9 mouse cellular contexts compared by ENCODE assay signal in genomic region chr14:55271158-55271557, GRCm38 (mm10). TPM values are rescaled to one million over a fixed set of nuclear protein-coding genes. Genes with fewer than 3 reads are reported as not detected.
DNase-seq lines count a peak whose midpoint lies in the region; ATAC-seq lines count a peak whose summit lies in the region.
"Had no signal": no experiment of that assay in that cellular context is flagged by ENCODE, and none has a peak within 500 bp of the region (broad histone marks: within the 10 kb centered on the region; RNA-seq: fewer than 3 reads in every experiment).

No protein-coding gene starts in this region.

- 67% methylated on average over 3 of the region's 3 CpGs for WGBS in hindbrain, embryonic 11.5 days
- 60% methylated on average over 3 of the region's 3 CpGs for WGBS in hindbrain, embryonic 12.5 days

- H3K4me2 ChIP-seq in hindbrain, embryonic 11.5 days (replicated peaks; ENCODE audit: low read depth, low read length) = no peak overlapping the region
- H3K4me2 ChIP-seq in hindbrain, embryonic 12.5 days (replicated peaks) = no peak overlapping the region
- H3K4me2 ChIP-seq: liver, embryonic 15.5 days had no signal

- DNase-seq in hindbrain, embryonic 11.5 days (ENCODE audit: low spot score) = peak; percentile 66
- DNase-seq in MEL-GATA-1-ER (ENCODE audit: extremely low read depth, low read depth) = peak; percentile 12
- DNase-seq in cerebellum, adult 8-10 months = peak; percentile 16
- peak; percentile 11 to 86 for DNase-seq in left cerebral cortex, adult 9 months (ENCODE audit: low spot score in 2 of 2)
- DNase-seq in retina, postnatal 7 days (ENCODE audit: low read depth, low spot score) = peak; percentile 31

- H3K4me3 ChIP-seq in hindbrain, embryonic 11.5 days (ENCODE audit: low read depth, low read length) = no peak overlapping the region
- no peak overlapping the region for H3K4me3 ChIP-seq in hindbrain, embryonic 12.5 days
- H3K4me3 ChIP-seq: liver, embryonic 15.5 days had no signal

- ATAC-seq in hindbrain, embryonic 11.5 days (ENCODE audit: low FRiP score) = no peak
- ATAC-seq in hindbrain, embryonic 12.5 days (ENCODE audit: low FRiP score) = no peak
- ATAC-seq in hematopoietic stem cell, adult 5-6 weeks (replicated peaks in 1 of 2; ENCODE audit: insufficient read depth in 1 of 2, low FRiP score in 2 of 2, low TSS enrichment in 1 of 2, low read depth in 1 of 2, poor library complexity in 2 of 2, severe bottlenecking in 2 of 2) = peak; percentile 37 to 45; a peak in 1 of 4 replicates
- ATAC-seq in inflammation-experienced regulatory T-cells, adult 6 months = no peak

- H3K36me3 ChIP-seq in hindbrain, embryonic 11.5 days (ENCODE audit: control insufficient read depth, insufficient read depth, low read length) = no peaks in the 10 kb centered on the region
- no peaks in the 10 kb centered on the region for H3K36me3 ChIP-seq in hindbrain, embryonic 12.5 days
- H3K36me3 ChIP-seq: liver, embryonic 15.5 days had no signal

- H3K4me1 ChIP-seq in hindbrain, embryonic 11.5 days (replicated peaks; ENCODE audit: control insufficient read depth, insufficient read depth, low read length) = no peaks in the 10 kb centered on the region
- H3K4me1 ChIP-seq in hindbrain, embryonic 12.5 days = no peaks in the 10 kb centered on the region
- H3K4me1 ChIP-seq: liver, embryonic 15.5 days had no signal

- no peak overlapping the region for H3K9ac ChIP-seq in hindbrain, embryonic 11.5 days (ENCODE audit: low read depth, low read length)
- no peak overlapping the region for H3K9ac ChIP-seq in hindbrain, embryonic 12.5 days
- H3K9ac ChIP-seq: liver, embryonic 15.5 days had no signal

- no peaks in the 10 kb centered on the region for H3K9me3 ChIP-seq in hindbrain, embryonic 11.5 days (ENCODE audit: control insufficient read depth, low read length)
- H3K9me3 ChIP-seq in hindbrain, embryonic 12.5 days (replicated peaks) = no peaks in the 10 kb centered on the region
- H3K9me3 ChIP-seq: liver, embryonic 15.5 days had no signal

- no peaks in the 10 kb centered on the region for H3K27me3 ChIP-seq in hindbrain, embryonic 11.5 days (ENCODE audit: control insufficient read depth, insufficient read depth, low read length)
- no peaks in the 10 kb centered on the region for H3K27me3 ChIP-seq in hindbrain, embryonic 12.5 days

- H3K27ac ChIP-seq in hindbrain, embryonic 11.5 days (ENCODE audit: low read depth, low read length) = no peak overlapping the region
- no peak overlapping the region for H3K27ac ChIP-seq in hindbrain, embryonic 12.5 days
- H3K27ac ChIP-seq: liver, embryonic 15.5 days had no signal

RNA-seq across cellular contexts. Expression of gene Dhrs2, which starts 49.4 kb away (rescaled TPM):
- polyA plus RNA-seq in hindbrain, embryonic 11.5 days (2014; fragmentation: Nextera tagmentation; extraction: Ambion mirVana) = not detected in 2 replicates
- polyA plus RNA-seq in hindbrain, embryonic 12.5 days (2016; fragmentation: Nextera tagmentation; extraction: Ambion mirVana) = 0.17 TPM in 1 of 2 replicates, not detected in the other
- 1.1 TPM in 1 of 2 replicates, not detected in the other for total RNA-seq in hematopoietic stem cell, adult 5-6 weeks (2017)
- polyA plus RNA-seq in inflammation-experienced regulatory T-cells, adult 6 months (2017; shearing (Covaris generic)) = not detected
- polyA plus RNA-seq: liver, embryonic 15.5 days had no signal

Comparison
In these comparisons a context has a peak if more than half of its experiments do, and no peak if none do; other contexts are left out.
1. ATAC-seq: peak in hematopoietic stem cell, adult 5-6 weeks (2 of 2); none in hindbrain, embryonic 11.5 days (single experiment), hindbrain, embryonic 12.5 days (single experiment) and inflammation-experienced regulatory T-cells, adult 6 months (single experiment).
2. DNase-seq: peak in every context shown above with its lines; median percentile 66 in hindbrain, embryonic 11.5 days; 48 in left cerebral cortex, adult 9 months; 31 in retina, postnatal 7 days; 16 in cerebellum, adult 8-10 months; 12 in MEL-GATA-1-ER.